Mouse (Mus musculus): ENCODE results near the gene Cfap100.
A peak's percentile ranks its signal among the peaks of the same experiment; 100 is the strongest.

Cfap100 gene

DNA sequence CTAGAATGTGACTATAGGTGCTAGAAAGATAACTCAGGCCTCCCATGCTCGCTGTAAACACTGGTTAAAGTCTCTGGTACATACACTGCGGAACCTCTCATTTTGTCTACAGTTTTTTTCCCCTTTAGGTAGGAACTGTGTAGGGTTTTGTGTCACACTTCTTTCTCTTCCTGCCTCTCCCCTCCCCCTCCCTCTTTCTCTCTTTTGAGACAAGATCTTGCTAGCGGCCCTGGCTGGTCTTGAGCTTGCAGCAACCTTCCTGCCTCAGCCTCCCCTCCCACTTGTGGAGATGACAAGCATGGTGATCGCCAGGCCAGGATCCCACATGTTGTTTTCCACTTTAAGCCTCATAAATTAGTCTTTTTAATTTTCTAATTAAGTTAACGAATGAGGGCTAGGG, 25.2 kb upstream of the Cfap100 start:
- no peak for DNase-seq

DNA sequence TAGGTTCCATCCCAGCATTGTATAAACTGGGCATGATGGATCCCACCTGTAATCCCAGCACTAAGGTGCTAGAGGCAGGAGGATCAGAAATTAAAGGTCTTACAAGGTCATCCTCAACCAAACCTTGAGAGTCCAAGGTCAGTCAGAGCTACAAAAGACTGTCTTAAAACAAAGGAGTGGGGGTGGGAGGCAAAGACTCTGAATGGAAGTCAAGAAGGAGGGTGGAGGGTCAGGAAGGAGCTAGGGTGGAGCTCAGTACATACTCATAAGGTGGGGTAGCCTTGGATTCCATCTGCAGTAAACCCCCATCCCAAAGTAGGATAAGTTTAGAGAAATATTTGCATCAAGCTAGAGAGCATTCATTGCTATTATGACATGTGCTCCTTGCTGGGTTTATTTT, 24.0 kb upstream of the Cfap100 start:
- no peak for DNase-seq

DNA sequence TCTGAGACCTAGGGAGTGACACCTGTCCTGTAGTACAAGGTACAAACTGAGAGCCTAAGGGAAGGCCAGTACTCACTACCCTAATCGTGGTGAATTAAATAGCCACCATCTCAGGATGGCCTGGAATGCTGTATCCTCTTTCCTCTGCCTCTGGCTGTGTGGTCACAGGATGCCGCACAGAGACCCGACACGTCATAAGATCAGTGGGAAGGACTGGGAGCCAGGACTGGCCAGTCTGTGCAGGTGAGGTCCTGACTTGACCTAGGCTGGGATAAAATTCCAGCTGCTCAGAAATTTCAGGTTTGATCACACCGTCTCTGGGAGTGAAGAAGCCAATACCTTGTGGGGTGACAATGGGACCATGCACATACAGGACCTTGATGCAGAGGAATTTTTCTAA, 22.9 kb upstream of the Cfap100 start:
- DNase-seq: no peak

DNA sequence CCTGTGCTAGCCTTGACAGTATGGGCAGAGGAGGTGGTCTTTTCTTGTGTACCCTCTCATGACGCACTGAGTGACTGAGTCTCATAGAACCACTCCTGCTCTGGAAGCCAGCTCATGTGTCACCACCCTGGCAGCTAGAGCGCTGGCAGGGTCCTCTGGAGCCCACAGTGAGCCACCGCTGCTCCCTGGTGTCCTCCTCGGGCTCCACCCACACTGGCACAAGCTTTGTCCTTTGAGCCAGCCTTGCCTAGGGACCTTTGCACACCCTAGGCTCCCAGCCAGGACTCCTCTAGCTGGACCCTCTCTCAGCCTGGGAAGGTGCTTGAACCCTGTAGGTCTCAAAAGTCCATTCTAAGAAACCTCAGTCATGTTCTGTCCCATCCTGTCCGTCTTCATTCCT, 22.1 kb upstream of the Cfap100 start:
- DNase-seq: no peak

DNA sequence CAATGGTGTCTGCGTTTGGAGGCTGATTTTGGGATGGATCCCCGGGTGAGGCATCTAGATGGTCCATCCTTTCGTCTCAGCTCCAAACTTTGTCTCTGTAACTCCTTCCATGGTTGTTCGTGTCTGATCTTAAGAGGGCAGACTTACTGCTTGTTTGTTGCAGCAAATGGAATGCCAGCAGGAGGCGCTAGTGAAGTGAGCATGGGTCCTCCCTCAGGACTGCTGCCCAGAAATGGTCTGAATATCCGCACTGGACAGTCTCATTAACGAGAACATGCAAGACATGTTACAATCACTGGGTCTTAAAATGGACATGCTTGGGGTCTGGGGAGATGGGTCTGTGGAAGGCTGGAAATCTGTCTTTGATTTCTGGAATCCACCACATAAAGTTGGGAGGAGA, 21.6 kb upstream of the Cfap100 start:
- peak; percentile 71 for DNase-seq

DNA sequence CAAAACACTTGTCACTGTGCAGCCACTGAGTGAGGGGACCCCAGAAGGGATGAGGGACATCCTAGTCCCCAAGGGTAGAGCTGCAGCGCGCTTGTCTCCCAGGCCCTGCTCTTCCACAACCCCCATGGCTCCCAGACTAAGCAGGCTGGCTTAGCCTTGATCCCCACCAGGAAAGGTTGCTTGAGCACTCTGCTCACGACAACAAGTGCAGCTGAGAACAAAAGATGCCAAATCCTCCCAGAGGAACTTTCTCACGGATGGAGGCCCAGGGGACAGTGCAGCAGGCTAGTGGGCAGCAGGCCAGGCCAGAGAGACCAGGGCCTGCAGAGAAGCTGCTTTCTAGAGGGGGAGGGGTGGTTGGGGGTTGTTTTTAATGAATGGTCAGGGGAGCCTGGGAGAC, 18.3 kb upstream of the Cfap100 start:
- DNase-seq: no peak

DNA sequence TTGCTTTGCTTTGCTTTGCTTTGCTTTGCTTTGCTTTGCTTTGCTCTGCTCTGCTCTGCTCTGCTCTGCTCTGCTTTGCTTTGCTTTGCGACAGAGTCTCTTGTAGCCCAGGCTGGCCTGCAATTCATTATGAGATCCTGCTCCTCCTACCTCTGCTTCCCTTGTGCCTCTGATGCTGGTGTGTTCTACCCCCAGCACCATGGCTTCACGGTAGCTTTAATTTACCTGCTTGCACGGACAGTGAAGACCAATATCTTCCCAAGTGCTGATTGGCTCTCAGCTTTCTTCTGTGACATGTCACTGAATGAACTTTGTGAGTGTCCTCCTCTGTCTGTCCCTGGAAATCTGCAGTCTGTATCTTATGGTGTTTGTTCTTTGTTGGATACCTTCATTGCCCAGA, 8.4 kb upstream of the Cfap100 start:
- DNase-seq: no peak

DNA sequence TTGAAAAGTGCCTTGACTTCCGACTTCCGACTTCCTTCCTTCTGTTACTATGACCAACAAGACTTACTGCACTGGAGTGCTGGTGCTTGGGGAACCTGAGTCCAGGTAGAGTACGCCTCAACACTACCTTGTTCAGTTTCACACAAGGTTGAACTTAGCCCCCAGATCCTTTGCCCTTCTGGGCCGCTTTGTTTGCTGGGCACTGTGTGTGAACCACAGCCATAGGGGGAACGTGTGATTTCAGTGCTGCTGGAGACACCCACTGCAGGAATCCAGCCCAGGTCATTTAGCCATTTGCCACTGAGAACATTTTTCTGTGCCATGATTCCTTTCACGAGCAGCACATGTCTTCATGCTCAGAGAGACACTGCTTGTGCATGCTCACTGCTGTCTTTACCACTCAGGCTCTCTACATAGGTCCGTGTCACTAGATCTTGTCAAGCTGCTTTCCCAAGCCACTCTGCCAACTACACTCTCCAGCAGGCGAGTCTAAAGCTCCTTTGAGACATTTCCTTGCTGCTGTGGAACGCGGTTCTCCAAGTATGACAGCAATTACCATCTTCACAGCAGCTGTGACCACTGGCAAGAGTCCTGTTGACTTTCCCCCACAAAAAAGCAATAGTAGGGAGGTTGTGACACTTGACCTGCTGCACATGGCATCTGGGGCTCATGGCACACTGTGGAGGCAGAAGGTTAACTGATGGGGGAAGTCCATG, 7.8 kb upstream of the Cfap100 start:
- no peak for DNase-seq

DNA sequence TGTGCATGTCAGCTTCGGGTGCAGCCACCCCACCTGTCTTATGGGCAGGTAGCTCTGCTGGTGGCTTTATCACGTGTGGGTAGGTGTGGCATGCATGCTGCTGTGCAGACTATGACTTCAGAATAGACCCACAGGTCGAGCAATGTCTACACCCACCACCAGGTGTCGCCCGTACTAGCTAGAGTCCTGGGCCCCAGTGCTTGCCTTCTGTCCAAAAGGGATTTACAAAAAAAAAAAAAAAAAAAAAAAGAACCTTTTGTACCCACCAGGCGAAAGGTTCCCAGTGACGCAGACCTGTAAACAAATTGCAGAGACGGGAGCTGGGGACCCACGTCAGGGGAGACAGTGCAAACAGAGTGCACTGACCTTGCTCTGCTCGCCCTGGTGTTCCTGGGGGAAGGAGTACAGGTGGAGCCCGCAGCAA, 6.6 kb upstream of the Cfap100 start:
- DNase-seq: peak; percentile 76

DNA sequence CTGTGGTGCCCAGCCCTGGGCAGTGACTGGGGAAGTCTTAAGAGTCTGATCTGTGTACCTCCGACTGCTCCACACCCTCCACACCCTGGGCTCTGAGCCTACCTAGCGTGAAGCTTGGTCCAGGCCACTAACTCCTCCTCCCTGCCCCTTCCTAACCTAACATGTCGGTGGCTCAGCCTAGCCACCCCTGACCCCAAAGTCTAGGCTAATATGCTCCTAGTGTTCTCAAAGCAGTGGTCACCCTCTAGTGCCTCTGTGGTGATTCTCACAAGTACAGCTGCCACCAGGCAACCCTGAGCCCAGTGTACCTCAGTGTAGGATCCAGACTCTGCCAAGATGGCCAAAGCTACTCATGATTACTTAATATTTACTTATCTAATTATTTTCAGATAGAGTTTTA, 6.1 kb upstream of the Cfap100 start:
- no peak for DNase-seq

DNA sequence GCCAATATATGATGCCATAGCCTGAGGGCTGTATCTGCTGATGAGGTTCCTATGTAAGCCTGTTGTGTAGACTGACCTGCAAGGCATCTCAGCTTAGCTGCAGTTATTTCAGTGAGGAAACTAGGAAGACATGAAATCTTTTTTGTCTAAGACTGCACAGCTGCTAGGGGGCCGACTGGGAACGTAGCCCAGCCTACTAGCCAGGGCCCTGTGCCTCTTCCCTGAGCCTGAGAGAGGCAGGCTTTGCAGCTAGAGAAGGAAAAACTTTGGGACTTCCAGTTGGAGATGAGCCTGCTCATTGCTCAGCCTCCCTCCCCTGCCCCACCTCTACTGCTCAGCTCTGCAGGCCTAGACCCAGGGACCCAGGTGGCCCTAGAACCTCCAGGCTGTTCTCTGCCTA, 2.9 kb upstream of the Cfap100 start:
- peak; percentile 69 for DNase-seq

DNA sequence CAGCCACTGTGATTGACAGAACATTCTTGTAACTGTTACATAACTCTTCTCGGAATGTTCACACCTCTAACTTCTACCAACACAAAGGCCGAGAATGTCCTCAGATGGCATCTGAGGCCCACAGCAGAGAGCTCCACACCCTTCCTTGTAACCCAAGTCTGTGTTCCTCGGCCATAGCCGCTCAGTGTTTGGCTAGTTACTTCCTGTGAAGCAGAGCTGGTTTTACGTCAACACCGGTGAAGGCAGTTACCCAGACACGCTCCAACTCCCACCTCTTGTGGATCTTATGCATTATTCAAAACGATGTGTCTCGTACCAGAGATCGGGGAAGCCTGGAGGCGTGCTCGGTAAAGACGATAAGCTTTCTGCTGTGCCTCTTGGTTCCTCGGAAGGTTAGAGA, 1.3 kb upstream of the Cfap100 start:
- peak; percentile 36 for DNase-seq

DNA sequence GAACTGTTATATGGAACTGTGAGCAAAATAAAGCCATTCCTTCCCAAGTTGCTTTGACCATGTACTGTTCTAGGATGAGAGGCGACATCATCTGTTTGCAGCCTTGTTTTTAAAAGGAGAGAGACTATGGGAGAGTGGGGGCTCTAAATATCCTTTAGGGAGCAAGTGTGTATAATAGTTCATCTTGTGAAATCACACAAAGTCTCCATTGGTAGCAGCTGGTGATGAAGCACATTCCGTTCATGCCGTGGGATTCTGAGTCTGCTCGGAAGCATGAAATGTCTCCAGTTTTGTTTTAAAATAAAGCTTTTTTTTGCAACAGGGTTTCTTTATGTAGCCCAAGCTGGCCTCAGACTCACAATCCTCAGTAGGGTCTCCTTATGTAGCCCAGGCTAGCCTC, 2.6 kb downstream of the Cfap100 start:
- no peak for DNase-seq

DNA sequence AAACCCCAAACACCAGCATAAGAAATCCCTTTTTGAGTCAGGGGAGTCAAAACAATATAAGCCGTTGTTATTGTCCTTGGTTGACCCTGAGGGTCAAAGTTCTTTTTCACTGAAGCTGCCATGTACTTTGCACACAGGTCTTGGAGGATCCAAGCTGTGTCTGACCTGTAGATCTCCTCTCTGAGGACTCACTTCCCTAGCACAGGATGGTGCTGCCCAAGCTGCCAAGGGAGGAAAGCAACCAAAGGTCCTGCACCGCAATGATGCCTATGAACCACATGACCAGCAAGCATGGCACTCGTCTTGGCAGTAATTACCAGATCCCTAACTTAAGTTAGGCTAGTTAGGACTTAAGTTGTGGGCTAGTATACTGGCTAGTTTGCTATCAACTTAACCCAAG, 3.2 kb downstream of the Cfap100 start:
- no peak for DNase-seq

DNA sequence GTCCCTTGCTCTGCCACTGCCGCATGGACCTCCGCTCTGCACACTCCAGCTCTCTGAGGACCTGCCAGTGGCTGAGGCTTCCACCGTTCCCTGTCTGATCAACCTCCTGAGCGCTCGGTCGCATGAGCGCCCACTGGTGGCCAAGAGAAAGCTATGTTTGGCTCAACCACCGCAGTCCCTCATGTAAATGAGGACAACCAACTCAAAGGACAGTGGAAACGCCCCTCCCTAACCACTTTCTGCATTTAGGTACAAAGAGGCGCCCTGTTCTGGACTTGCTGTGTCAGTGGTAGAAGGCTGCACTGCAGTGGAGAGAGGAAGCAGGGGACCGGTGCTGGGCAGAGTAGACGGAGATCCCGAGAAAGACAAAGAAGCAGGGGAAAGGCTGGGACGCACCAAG, 6.0 kb downstream of the Cfap100 start:
- DNase-seq: peak; percentile 82

DNA sequence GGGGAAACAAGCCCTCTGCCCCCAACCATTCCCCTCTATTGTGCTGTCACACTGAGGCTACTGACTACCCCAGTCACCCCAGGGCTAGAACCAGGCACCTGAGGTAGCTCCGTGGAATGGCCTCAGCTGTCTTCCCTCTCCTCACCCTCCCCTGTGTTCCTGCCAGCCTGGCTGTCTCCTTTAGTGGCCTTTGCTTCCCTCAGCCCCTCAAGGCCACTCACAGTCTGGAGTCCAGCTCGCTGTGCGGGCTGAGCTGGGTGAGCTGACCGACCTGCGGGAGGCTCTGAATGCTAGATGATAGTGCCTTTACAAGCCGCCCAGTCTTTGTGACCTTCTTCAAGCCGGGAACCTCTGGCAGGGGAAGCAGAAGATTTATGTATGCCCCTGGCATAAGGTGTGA, 16.7 kb downstream of the Cfap100 start:
- no peak for DNase-seq

DNA sequence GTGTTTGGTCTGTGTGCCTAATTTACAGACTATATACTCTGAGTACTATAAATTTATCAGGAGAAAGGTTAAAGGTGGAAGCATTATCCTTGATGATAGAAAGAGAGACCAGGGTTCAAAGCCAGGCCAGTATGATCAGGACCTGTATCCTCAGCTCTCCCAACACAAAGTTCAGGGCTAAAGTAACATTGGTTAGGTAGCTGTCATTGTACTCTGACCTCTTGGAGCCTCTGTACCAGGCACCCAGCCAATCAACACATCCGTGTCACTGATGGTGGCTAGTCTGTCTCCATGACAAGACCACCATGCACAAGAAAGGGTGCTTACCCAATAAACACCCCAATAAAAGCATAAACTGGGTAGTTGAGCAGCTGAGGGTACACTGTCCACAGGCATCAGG, 17.6 kb downstream of the Cfap100 start:
- no peak for DNase-seq

DNA sequence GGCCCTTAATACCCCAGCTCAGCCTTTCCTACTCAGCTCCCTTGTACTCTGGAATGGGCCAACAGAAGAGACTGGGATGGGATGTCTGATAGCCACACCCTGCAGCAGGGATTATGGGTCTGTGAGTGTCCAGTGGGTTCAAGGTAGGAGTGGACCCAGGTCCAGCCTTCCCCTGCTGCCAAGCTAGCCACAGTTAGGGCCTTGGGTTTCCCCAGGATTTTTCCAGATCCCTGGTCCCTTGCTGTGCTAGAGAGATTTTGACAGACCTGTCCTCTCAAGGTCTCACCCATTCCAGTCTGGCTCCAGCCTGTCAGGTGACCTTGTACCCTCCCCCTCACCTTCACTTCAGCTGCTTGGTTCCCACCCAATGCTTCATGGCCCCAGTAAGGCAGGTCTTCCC, 20.0 kb downstream of the Cfap100 start:
- no peak for DNase-seq

DNA sequence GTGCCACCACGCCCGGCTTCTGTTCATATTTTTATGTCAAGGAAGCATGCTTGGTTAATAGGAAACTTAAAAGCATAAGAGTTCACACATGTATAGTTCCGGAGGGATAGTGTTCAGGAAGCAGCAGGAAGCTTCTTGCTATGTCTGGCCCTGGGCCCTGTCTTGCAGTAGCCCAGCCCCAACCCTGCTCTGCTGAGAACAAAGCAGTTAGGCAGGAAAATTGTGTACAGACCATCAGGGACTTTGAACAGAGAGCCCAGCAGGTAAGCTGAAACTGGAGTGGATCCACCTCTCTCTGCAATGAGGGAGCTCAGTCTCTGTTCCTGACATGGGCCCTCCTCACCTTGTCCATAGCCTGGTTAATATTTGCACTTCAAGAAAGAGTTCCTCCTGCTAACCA, 31.3 kb downstream of the Cfap100 start:
- DNase-seq: no peak

DNA sequence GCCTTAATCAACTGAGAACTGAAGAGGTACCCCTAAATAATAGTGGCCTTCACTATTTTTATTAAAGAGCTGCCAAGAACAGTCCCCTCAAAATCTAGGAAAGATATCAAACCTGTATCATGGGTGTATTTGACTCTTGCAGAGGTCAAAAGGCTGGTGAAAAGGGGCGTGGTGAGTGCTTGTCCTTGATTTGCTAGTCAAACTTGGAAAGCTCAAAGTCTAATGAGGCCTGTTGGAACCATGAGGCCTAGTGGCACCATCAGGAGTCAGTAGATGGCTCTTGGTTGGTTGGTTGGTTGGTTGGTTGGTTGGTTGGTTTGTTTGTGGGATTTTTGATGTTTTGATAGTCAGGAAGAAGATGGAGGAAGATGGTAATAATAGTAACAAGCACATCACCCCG, 32.8 kb downstream of the Cfap100 start:
- no peak for DNase-seq

DNA sequence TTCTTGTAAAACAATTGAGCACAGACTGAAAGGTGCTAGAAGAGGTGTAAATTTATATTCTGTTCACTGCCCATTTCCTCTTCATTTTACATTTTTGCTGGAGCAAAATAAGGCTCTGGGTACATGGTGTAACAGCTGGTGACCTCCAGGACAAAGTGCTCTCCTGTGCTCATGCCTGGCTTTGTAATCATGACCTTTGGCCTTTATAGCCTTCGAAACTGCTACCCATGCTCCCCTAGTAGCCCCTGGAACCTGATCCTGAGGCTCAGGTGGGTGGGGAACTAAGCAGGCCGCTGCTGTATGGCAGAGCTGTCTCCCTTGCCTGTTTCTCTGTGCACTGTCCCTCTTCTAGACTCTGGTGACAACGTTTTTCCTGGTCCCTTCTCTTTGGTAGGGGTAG, 34.6 kb downstream of the Cfap100 start:
- no peak for DNase-seq

DNA sequence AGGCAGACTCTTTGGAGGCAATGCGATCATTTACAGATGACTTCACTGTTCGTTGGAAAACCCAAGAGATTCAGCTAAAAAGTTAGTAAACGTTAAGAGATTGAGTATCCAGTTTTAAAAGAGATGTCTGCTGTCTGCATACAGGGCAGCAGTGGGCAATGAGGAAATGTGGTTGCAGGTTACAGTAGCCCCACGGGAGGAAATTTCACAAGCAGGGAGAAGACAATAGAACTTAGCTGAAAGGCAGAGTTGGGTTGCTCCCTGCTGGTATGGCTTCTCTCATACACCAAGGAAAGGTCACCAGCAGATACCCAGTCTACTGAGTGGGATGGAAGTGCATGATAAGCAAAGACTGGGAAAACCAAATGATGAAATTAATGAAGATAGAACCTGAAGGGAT, 38.0 kb downstream of the Cfap100 start:
- DNase-seq: no peak

DNA sequence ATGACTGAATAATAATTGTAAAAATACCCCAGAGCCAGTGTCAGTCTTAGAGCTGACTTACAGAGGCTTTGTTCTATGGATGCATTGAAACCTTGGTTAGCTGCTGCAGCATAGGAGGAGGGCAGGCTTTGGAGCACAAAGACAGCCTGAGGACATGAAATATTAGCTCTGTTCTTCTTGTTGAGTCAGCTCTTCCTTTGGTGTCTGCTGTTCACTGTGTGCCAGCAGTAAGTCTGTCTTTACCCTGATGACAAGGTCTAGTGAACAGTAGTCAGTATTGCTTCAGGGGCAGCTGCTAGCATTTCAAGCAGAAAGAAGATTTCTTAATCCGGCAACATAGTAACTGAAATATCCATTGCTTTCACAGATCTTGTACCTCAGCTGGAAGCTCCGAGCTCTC, 47.1 kb downstream of the Cfap100 start:
- DNase-seq: no peak

DNA sequence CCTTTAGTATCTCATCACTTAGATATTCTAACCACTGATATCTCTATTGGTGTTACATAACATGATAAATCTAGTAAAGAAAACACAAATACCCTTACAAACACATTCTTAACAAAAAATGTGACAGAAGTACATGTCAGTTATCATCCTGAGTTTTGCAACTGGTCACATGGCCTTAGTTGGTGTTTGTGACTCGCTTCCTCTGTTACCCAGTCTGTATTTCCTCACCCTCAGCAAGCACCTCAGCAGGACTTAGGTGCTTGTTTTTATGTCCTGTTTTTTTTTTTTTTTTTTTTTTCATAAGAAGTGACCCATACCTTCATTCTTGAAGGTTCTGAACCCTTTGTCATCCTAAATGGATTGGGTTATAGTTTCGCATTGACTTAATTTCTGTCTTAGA, 50.9 kb downstream of the Cfap100 start:
- no peak for DNase-seq

DNA sequence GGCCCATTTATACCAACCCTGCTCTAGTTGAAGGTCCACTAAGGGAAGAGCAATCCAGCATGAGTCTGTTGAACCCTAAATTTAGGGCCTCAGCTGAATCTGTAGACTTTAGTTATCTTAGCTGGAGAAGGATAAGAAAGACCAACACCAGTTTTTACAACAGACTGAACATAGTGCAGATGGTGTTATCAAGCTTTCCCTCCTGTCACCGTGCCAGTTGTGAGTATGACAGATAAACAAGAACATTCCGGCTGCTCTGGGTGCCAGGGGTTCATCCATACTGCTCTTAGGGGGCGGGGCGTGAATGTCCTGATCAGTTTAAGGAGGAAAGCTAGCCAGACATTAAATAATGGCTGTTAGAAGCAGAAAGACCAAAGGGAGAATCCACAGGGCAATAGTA, 54.0 kb downstream of the Cfap100 start:
- DNase-seq: no peak

Data from right cerebral cortex, postnatal 25 days (tissue).